Mouse (Mus musculus) neutrophil, adult 5-6 weeks (primary cell): Measurements from ENCODE around the gene Dbh. TPM values are rescaled to one million over a fixed set of nuclear protein-coding genes. Genes with fewer than 3 reads are reported as not detected.

Experiments
- ATAC-seq: fragments of 151-379, 151-347 bp; 2 replicates; pipeline ENCODE4 v1.8.0; 2017; ENCODE audit warnings: mild to moderate bottlenecking, moderate TSS enrichment; ENCODE audit not compliant: insufficient number of reproducible peaks, poor library complexity, low FRiP score, severe bottlenecking; ENCODE audit errors: extremely low read depth
- total RNA-seq: library from RNA; stranded (forward); fragments of 200-1000 nt; gene quantifications from 2 replicates; pipeline ENCODE4 v1.2.3, GENCODE M21; 2017

The Dbh gene
- not detected in 2 replicates for total RNA-seq

DNA sequence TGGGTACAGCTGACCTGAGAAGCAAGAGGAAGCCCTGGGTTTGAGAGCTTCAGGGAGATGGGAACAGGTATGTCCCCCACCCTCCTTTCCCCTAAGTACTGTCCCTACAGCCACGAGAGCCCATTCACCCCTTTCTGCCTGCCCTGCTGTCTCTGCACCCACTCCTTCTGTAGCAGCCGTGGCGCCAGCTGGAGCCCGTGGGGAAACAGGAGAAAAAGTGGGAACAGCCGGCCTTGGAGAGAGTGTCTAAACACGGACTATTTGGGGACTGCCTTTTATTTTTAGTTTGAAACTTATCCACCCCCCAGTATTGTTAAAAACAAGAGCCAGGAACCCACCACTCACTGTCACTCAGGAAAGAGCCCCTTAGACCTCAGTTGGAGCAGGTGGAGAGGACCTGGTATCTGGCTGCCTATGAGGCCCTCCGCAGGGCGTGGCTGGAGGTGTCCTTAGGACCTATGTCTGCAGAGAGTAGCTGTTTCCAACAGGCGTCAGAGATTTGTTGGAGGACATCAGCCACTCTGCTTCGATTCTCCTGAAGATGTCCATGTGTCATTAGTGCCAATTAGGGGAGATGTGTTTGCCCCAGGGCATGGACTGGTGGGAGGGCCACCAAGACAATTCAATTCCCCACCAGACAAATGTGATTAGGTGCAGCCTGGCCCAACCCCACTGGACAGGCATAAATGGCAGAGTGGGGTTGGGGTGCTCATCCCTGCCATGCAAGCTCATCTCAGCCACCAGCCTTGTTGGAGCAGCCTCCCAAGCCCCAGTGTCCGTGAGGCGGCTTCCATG is at the start of gene Dbh:
Gene Dbh (plus strand): TSS at position 438 of the 795 bp plus-strand sequence.
- ATAC-seq, result no peak

DNA sequence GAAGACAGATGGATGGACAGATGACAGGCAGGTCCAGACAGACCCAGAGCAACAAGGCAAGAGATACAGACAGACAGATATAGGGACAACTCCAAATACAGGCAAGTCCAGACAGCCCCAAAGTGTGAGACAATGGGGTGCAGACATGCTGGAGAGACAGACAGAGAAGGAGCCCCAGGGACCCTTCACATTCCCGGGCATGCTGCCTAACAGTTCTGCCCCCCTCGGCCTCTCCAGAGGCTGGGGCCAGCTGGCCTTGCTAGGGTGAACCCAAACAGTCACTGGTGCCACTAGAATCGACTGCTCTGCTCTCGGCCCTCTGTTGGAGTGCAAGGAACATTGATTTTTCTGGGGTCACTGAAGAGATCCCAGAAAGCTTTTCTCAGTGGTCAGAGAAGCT is 46.6 kb upstream of the Dbh start:
- ATAC-seq, result no peak

DNA sequence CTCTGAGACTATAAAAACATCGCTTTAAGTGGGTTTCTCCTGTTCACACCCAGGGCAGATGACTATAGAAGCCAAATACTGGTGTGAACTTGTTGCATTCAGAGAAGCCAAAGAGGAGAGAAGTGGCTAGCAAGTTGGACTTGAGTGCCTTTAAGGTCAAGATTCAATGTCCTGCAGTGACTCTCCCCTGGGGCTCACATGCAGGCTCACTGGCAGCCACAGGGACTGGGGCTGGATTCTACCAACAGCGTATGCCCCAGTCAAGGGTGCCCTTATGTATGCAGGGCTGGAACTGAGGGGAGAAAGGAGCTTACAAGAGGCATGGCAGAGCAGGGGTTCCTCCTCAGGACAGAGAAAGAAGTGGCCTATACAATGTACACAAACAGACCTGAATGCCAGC is 45.3 kb upstream of the Dbh start:
- no peak for ATAC-seq

DNA sequence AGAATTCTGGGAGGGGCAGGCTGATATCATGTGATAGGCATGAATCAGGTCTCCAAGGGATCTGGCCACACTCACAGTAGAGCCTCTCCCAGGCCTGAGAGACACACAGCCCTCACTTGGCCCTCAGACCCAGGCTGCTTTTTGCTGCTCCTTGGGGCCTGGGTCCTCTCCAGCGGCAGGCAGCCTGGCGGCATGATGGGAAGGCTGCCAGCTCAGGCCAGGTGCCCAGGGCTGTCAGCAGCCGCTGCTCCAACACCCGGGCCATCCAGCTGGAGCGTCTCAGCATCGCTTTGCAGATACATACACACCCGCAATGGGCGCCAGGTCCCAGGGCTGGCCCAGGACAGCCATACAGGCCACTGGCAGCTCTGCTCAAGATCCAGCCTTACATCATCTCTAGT is 44.8 kb upstream of the Dbh start:
- no peak for ATAC-seq

DNA sequence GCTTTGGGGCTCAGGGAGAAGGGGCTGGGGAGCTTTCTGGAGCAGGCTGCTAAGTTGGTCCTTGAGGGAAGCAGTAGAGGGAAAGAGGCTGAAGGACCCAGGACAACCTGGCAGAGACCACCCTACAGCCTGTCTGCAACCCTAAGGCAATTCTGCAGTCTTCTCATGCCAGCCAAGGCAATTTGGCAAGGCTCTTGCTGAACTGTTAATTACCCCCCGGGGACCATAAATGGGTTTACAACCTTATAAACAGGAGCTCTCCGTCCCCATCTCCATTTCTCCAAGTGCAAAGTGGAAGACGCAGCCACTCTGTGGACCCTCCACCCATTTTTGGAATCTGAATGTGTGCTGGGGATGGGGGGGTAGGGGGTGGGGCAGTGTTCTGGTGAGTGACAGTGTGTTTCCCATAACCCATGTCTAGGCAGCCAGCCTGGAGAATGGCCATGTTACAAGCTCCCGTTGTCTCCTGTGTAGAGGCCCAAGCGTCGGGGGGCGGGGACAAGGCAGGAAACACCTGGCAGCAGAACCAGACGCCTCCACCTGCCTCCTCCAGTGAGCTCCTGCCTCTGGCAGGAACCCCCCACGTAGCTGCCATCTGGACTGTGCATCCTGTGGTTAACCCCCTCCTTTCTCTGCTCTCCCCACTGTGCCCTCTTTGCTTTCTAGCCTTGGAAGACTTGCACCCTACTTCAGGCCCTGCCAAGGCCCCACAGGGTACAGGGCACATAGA is 43.2 kb upstream of the Dbh start:
- peak; percentile 79 for ATAC-seq

DNA sequence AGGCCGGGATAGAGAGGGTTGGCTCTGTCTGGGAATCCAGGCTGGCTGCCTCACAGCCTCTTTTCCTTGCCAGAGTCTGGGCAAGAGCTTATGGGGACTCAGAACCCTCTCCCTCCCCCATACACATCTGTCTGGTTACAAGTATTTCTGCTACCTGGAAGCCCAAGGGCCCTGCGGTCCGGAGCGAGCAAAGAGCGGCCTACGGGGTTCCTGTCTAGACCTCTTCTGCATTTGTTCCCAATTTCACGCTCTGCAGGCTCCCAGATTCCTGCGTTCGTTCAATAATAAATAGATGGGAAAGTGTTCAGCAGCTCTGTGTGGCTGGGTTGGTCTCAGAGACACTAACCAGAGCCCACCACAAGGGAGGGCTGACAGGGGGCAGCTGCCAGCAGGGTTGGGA is 42.5 kb upstream of the Dbh start:
- no peak for ATAC-seq

DNA sequence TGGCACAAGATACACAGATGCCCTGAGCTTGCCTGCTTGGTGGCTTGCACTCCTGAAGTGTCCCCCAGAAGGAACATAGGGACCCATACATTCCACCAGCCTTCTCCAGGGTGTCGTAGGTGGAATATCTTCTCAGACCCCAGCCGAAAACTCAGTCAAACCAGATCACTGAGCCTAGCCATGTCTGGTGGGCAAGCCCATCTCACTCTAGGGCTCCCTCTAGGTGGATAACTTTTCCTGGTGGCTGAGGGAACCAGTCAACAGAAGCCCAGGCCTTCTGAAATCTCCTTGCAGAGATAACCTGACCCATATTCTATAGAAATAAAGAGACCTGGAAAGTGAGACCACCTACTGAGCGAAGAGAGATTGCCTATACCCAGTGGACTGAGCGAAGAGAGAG is 41.9 kb upstream of the Dbh start:
- no peak for ATAC-seq

DNA sequence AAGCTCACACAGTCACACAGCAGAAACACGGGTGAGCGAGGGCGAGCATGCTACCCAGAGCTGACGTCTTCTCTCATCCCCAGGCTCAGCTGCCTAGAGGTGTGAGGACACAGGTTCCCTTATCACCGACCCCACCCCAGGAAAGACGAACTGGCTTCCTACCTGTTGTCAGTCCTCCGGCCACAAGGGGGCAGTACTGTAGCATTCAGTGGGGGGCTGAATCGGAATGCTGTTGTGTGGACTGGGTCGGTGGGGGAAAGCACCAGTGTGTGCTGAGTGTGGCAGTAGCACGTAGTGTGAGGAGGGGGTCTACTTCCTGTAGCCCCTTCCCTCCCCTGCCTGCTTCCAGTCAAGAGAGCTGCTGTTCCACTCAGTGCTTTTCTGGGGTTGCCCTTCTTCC is 39.1 kb upstream of the Dbh start:
- peak; percentile 29; the same call in 1 of the 2 replicates for ATAC-seq

DNA sequence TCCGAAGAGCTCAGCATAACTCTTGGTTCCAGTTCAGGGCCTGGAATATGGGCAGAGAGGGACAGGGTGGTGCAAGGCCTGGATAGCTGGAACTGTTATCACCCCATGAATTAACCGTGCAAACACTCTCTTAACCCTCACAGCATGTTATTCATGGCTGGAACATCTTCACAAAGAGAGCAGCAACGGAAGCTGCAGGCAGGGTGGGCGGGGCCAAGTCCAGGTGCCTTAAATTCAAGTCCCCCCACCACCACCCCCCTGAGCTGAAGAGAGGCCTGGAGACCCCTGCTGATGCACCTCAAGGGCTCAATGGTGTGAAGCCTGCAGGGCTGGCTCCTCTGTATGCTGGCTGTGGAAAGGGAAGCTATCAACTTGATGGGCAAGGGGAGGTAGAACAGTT is 38.5 kb upstream of the Dbh start:
- no peak for ATAC-seq

DNA sequence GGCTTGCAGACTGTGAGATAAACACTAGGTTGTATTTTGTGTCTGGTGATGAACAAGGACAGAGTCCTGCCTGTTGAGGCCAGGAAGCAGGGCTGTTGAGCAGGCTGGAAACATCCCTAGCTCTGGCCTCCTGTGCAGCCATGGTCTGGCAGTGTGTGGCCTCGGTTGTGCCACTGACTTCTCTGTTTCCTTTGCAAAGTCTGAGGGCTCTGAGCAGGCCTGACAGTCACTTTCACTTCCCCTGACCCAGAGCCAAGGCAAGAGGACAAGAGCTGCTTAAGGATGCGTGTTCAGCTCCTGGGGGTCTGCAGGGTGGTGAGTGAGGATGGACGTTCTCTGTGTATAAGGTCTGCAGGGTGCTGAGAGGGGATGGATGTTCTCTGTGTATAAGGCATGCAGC is 36.0 kb upstream of the Dbh start:
- no peak for ATAC-seq

DNA sequence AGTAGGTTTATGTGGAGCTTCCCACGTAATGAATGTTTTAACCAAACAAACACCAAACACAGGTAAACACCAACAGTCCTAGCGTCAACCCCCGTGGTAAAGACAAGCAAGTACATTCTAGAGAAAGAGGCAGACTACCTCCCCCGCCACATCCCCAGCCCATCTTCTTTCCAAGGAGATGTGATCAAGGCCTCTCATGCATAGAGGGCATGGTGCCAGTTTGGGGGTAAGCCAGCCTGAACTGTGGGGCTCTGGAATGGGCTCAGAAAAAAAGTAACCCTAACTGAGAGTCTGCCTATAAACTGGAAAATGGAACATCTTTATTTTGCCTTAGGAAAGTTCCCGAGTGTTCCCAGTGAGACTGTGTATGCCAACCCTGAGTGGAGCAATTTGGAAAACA is 29.1 kb upstream of the Dbh start:
- ATAC-seq, result no peak

DNA sequence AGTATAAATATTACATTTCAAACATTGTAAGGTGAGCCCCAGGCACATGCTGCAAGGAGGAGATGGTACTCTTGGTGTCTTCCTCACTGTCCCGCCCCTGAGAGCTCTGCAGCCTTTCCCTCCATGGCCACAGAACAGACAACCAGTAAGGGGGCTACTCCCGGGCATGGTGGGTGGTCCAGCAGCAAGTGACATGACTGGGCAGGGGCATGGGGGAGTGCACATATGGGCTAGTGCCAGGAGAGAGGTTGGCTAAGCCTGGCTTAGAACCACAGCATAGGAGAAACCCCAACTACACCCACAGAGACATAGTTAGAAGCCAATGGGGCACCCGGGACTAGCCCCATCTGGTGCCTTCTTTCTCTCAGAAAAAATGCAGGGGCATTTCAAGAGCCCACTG is 28.7 kb upstream of the Dbh start:
- no peak for ATAC-seq

DNA sequence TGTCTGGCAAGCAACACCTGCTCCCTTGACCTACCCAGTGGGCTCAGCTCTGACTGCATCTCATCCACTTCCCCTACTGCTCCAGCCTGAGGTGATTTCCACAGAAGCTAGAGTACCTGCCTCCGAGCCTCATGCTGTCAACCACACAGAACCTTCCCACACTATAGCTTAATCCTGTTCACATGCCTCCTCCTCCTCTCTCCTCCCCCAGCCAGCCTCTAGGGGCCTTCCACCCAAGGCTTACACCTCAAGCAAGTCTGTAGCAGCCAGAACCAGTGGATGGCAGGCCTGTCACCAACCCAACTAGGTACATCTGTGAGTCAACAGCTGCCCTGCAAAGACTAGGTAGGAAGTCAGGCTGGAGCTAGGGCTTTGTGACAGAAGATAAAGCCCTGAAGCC is 28.2 kb upstream of the Dbh start:
- ATAC-seq, result no peak

DNA sequence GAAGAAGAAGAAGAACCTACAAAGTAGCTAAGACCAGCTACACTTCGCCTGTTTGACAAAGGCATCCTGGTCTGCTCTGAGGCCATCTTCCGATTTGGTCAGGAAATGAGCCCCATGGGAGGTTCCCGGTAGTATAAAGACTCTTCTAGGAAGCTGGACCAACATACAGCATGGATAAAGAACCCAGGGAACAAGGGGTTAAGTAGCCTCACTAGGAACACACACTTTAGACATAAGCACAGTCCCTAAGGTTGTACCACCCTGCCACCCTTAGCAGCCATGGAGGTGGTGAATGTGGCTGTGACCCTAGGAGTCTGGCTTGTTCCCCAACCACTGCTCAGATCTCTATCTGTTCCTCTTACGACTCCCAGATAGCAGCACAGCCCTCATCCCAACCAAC is 26.7 kb upstream of the Dbh start:
- no peak for ATAC-seq

DNA sequence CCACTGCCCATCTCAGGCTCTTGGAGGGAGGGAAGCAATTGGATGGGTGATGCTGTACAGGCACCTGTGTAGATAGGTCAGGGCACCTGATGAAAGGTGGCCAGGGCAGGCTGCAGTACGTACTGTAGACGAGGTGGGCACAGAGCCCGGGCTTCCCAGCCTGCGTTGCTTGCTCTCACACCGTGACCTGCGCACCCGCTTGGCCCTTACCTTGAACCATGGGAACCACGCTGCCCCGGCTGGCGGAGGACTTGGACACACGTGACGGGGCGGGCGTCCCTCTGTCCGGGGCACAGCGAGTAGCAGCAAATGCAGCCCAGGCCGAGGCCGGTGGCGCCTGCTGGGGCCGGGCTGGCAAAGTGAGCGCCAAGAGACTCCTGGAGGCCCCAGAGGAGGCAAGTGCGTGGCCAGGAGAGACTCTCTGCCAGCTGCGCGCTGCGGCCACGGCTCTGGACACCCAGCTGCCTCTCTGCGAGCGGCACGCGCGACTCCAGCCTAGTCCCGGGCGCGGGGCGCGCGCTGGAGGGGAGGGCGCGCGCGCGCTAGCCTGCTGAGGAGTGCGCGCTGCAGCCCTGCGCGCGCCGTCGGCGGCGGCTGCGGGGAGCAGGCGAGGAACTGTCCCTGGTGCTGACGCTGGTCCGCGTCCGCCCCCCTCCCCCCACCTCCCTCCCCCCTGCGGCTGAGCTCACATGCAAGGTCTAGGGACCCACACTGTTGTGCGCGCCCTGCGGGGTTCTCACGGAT is 22.9 kb upstream of the Dbh start, which contains the start of gene Fam163b:
Gene Fam163b (minus strand): TSS at position 542 of the 744 bp plus-strand sequence.
- no peak for ATAC-seq

DNA sequence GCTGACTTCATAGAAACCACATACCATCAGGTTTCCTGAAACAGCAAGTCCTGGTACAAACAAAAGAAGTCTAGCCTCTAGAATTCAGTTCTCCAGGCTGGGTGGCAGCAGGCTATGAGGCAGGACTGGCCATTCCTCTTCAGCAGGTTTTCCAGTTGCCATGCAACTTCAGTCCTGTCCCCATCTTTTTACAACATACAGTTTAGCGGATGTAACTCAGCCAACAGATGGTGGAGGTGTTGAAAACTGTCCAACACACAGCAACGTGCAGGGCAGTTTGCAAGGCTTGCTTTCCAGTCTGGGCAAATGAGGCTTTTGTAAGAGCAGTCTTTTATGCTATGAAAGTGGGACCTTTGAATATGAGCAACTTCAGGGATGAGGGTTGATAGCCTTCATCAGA is 20.1 kb upstream of the Dbh start:
- ATAC-seq, result no peak

DNA sequence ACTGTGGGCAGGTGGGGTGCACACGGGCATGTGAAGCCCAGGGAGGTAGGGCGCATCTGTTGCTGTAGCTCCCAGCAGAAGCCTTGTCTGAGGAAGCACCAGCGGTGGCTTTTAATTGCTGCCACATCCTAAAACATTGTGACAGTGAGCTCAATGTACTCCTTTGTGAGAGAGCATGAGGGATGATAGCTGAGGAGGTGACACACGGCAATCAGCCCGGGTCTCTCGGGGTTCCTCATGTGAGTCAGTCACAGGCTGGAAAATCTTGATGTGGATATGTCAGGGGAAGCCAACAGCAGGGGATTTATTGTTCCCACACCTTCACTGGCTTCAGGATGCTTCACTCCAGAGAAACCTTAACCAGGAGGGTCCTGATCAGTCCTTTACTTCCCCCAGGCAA is 18.2 kb upstream of the Dbh start:
- ATAC-seq, result no peak

DNA sequence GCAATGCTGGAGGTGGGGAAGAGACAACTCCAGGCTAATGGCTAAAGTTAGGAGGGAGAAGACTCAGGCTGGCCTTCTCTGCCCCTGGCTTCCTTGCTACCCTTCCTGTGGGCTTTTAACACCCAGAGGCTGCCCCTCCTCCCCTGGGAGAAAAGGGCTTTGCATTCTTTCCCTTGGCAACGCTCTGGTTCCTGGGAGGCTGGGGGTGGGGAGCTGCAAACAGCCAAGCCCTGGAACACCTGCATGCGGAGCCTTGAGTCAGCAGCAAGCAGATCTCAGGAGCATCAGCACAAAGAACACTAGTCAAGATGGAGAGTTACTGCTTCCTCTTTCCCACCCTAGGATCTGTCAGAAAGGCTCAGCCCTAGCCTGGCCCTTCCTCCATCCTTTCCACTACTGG is 15.6 kb upstream of the Dbh start:
- no peak for ATAC-seq

DNA sequence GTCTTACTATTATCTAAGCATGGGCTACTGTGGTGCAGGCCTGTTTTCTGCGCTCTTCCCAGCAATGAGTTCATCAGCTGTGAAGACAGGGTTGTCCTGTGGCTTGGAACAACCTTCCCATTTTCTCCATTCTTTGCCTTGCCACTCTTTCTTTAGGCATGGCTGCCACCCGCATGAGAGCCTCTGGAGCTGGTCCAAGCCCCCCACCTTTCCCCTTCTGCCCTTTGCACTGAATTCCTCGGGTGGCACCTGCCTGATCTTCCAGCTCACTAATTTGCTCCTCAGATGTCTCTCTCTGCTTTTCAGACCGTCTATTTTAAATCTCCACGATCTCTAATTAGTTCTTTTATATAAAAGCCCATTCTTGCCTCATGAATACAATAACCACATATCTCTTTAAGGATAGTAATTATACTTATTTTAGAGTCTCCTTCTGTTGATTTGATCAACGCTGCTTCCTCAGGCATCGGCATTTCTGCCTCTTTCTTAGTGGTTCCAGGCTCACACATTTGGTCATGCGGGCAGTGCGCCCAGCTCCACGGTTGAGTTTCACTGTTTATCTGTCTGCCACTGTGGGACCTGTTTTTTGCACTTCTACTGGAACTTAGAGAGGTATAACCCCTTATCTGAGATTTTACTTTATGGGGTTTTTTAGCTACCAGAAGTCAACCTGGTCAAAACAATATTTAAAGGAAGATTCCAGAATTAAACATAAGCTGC is 10.4 kb upstream of the Dbh start:
- ATAC-seq, result no peak
